Mouse (Mus musculus) bone marrow macrophage, adult 2 months (primary cell): ENCODE measurements at regions not wholly inside any gene's neighbourhood (a gene's known extent, or its start where the extent isn't known, plus 50 kb on each side); places are given as distances from the start of the nearest gene placed in this dataset.

Source experiments
- CTCF ChIP-seq: IDR thresholded peaks from 2 replicates; pipeline ENCODE4 v1.5.1; 2012; ENCODE audit warnings: low read depth, mild to moderate bottlenecking, low read length, moderate library complexity
- POLR2A ChIP-seq: IDR thresholded peaks from 2 replicates; pipeline ENCODE4 v1.6.1; 2012; ENCODE audit warnings: mild to moderate bottlenecking, low read depth, low read length, borderline replicate concordance

- TF ChIP-seq CTCF (no peak), POLR2A (no peak)
Measured at GRCm38 (mm10) chr16:65718791-65719472, 96.1 kb upstream of the Vgll3 start.
